Mouse (Mus musculus): ENCODE results near the gene Rtca.

DNA sequence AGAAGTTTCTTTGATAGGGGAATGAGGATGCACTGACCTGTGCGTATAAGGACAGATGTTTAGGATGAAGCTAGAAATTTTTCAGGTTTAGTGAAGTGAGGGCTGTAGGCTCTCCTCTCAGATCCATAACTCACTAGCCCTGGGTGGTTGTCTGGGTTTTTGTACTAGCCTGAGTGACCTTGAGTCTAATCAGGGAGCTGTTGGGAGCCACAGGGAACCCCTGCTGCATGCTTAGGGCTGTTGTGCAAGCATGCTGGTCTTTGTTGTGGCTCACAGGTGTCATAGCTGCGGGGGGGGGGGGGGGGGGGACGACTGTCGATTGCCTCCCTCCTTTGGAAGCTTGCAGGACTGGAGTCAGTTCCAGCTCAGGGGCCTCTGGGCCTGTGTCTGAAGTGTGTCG lies 21.7 kb upstream of the Rtca start:
- TF ChIP-seq POLR2A (IDR thresholded peaks at IDR 0.05; ENCODE audit: borderline replicate concordance, low read depth, low read length) (no peak), CTCF (IDR thresholded peaks at IDR 0.05; ENCODE audit: low read depth, low read length) (no peak)
